Mouse (Mus musculus) ES-CJ7 (cell line): Measurements from ENCODE around the gene Magi2.

Experiments
- DNase-seq: peaks from one replicate; pipeline ENCODE4 v3.0.0; 2011; ENCODE audit warnings: low read depth, low spot score

The Magi2 gene

DNA sequence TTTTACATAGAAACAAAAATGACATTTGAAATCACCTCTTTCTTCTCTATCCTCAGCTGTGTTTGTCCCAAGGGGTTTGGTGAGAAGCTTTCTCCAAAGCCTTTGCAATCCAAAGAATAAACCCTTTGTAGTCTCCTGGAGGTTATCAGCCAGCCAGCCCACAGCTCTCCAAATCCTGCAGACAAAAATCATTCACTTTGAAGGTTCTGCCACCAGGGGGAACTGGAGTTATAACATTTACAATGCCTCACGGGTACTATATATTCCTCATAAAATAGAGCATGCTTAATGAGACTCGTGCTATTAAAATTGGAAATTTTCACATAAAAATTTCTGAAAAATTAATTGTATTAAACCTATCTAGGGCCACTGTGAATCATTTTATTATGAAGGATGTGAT is 202.5 kb downstream of the Magi2 start:
- DNase-seq, result peak; percentile 11

DNA sequence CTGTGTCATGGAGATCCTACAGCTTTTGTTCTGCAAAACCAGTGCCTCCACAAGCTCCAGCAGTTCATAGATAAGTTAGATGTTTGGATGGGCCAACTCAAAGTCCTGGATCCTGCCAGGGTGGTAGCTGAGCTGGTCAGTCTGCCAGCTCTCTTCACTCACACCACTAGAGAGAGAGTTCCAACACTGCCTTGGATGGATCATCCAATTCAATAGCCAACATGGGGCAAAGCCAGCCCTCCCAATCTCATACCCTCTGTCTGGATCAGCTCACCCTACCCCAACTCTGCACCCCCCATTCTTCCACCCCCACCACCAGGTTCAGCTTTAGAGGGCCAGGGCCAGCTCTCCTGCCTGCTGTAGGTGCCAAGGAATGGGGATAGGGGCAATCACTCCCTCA is 235.7 kb downstream of the Magi2 start:
- DNase-seq, result no peak

DNA sequence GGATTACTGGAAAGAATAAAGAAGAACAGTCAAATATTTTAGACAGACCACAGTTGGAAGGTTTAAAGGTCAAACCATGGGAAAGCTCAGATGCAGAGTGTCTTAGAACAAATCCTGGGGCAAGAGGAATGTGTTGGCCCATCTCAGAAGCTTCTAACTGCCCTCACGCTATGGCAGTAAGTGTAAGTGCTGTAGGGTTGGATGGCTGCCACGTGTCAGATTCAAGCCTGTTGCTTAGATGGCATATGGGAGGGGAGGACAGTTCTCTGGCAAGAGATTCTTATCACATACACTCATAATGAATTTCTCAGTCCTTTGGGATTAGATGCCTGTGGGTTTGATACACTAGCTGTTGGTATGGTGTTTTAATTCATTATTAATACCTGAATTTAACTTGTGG is 238.5 kb downstream of the Magi2 start:
- no peak for DNase-seq

DNA sequence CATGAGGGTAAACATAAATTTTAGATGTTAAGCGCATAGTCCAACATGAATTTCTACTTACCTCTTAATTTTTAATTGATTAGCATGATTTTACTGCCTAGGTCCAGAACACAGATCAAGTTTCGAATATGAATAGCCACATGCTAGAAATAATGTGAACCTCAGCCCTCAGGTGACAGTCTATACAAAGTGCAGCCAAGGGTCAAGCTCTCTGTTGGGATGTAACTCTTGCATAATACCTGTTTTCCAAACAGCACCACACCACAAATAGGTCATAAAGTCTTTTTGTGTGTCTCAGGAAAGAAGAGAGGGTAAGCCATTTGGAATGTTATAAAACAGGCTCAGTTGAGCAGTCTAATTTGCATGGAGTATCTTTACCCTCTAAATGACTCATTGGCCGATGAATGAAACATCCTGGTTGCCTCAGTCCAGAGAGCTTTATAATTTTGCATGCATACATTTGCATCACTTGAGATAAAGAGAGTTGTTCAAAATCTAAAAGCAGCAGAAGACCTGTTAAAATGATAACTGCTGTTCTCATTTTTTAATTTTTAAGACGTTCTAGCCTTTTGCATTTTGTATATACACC is 246.1 kb downstream of the Magi2 start:
- no peak for DNase-seq

DNA sequence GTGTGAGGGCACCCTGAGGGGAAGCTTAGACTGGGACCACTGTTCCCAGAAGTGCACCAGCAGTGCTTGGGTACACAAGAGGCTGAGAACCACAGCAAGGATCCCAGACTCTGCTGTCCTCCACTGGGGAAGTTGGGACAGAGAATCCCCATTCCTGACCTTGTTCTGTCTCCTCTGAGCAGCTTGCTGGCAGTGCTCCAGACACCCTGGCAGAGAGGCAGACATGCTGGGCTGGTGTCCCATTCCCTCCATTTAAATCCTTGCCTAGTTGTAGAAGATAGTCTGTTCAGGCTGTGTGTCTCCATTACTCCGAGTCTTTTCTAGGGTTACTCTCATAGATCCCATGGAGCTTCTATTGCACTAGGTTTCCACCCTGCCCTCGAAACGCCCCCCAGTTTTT is 256.1 kb downstream of the Magi2 start:
- DNase-seq, result no peak

DNA sequence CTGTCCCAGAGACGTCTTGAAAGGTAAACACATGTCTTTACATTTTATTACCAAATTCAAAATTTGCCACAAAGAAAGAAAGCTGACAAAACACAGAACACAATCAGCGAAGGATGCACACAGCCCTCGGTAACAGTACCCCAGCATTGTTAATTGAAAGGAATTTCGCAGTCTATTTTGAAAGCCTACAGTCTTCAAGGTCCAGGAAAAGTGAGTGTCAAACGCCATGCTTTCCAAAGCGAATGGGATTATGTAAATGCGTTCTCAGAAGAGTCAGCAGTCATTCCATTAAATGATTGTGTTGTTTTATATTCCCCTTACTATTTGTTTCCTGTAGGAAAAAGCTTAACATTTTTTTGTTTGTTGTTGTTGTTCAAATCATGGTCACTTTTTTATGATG is 261.1 kb downstream of the Magi2 start:
- no peak for DNase-seq

DNA sequence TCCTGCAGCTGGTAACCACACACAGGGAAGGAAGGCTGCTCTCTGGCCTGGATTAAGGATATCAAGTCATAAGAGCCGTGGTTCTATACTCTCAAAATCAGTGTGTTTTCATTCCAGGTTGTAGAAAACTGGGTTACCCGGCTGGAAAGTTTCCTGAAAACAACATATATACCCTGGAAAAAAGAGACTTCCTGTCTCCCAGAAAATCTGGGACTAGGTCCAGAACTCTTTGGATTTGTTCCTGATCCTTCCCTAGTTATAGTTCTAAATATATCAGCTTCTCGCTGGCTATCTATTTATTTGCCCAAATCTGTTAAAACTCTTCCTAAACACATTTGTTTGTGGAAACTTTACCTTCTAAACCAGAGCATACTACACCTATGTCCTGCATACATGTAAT is 274.2 kb downstream of the Magi2 start:
- no peak for DNase-seq

GRCm38 (mm10) chr5:19522168-19522567 is 295.3 kb downstream of the Magi2 start:
- DNase-seq, result peak; percentile 48

- no peak for DNase-seq
These were observed 312.5 kb downstream of the Magi2 start for GRCm38 (mm10) chr5:19539348-19539747.

DNA sequence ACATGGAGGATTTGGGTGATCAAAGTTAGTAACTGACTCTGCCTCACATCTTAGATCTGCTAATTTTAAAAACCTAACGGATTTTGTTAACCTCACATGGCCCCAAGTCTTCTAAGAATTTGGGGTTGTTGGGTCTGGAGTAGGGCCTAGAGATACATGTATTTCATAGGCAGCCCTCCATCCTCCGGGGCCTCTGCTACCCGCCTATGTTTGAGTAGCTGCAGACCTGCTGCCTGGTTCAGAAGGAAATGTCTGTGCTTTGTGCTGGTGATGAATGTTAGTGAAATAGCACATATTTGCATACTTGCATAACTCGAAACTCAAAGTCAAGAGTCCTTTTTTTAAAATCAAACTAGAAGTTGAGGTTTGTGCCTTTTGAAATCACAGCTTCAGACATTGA is 319.6 kb downstream of the Magi2 start:
- no peak for DNase-seq

DNA sequence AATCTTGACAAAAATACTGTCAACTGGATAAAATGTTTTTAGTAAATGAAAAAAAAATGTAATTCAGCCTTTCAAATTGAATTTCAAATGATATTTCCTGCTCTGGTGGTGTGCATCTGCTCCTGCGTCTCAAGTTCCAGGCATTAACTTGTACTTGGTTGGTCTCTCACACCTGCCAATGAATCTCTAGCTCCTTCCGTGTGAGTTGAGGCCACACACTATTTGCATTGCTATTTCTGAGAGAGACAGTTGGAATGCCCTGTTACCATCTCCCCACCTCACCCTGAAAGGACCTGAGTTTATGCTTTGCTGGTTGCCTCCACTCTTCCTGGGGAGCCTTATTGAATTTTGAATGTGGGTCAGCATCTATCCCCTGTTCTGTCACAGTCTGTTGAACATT is 320.1 kb downstream of the Magi2 start:
- no peak for DNase-seq

DNA sequence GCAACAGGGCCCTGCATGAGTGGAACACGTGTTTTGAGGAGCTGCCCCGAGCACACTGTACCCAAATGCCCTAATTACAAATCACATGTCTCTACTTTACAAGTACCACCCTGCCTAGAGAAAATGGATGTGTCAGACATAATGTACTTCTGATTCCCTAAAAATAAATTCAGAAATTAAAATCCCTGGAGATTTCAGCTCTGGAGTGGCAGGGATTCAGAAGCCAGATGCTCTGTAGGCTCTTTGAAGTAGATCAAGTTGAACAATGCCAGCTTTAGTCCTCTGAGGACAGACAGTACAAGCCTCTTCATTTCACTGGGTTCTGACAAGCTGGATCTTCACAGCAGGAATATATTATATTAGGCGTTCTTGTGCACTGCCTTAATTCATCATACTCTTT is 326.7 kb downstream of the Magi2 start:
- DNase-seq, result no peak

GRCm38 (mm10) chr5:19565636-19566035 is 338.8 kb downstream of the Magi2 start:
- peak; percentile 19 for DNase-seq

- DNase-seq, result peak; percentile 74
These were observed 339.3 kb downstream of the Magi2 start for GRCm38 (mm10) chr5:19566136-19566535.

DNA sequence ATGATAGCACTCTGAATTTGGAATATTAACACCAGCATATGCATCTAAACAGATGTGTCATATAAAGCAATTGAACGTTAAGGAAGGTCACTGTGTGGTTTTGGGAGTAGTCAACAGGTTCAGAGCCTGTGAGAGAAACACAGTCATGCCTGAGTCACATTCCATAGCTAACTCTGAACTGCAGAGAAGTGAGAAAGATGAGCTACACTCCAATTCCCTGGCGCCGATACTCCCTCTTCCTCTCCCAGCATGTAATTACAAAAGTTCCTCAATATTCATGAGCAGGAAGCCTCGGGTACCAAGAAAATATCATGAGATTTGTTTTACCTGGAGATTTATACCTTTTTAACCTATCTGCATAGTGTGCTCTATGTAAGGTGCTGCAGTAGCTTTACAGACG is 380.9 kb downstream of the Magi2 start:
- DNase-seq, result no peak

DNA sequence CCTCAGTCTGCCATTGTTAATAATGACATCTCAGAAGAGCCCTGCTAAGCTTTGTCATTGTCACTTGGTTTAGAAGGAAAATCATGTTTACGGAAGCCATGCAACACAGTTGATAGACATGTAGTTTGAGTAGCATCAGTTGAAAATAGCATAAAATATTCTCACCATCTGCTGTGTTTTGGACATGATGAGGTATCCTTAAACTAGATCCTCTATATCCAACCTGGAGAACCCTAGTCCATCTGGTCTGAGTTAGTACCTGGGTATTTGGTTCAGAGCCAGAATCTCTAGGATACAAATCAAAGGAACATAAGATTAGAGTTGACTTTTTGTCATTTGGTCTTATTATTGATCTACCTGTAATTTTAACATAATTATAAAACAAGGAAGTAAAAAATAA is 385.0 kb downstream of the Magi2 start:
- DNase-seq, result no peak

- no peak for DNase-seq
These were observed 394.8 kb downstream of the Magi2 start for GRCm38 (mm10) chr5:19621678-19622077.

GRCm38 (mm10) chr5:19633976-19634375 is 407.1 kb downstream of the Magi2 start:
- no peak for DNase-seq

DNA sequence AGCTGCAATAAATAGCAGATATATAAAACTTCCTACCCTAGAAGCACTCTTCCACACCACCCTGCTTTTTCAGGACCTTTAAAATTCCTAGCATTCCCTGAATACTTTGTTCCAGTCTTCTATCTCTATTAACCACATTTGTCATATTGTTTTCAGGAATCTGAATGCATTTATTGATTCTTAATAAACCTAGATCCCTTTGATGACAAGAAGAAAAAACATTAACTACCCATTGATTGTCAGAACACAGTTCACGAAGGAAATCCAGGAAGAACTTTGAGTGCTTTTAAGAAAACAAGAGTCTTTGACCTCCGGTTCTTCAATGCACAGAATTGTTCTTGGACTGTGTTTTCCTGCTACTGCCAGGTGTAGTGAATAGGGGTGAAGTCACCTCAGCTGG is 411.0 kb downstream of the Magi2 start:
- no peak for DNase-seq

DNA sequence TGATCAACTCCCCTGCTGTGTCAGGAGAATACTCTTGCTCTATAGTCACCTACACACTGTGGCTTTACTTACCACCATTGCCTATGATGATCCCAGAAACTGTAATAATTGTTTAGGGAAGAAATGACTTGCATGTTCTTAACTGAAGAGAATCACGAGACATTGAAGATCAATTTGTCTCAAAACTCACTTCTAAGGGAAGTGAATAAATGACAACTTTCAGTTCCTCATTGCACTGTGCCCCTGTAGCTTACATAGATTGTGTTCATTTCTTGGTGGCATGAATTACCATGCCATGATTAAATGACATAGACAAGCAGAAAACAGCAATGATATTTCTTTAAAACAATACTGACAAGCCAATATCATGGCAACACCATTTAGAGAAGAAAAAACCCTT is 429.1 kb downstream of the Magi2 start:
- DNase-seq, result no peak

DNA sequence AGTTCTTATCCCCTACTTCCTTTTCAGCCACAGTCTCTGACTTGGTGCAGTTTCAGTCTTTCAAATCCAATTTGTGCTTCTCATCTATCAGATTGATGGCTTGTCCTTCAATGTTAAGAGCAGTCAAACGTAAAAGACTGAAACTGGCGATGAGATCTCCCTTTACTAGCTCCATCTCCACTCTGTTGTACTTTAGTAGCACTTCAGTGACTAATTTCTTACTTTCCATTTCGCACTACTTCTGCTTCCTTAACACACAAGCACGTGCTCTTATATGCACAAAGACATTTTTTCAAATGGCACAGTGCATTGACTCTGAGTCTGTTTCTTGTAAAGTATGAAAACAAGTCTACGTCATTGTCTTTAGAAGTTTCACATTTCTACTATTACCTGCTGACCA is 439.6 kb downstream of the Magi2 start:
- no peak for DNase-seq

DNA sequence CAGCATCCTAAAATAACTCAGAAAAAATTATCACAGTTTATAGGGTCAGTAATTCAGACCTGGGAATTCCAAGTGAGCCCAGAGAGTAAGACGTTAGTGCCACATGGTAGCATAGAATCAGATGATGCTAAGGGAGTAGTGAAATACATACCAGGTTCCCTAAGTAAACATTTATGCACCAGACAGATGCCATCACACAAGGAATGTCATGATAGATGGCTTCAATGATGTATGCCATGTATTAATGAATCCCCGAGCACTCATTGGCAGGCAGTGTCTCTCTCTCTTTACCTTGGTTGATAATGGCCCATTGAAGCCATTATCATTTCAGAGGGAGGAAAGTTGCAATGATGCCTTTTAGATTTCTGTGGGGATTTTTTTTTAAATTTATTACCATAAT is 490.5 kb downstream of the Magi2 start:
- DNase-seq, result no peak

GRCm38 (mm10) chr5:19726277-19726676 is 499.4 kb downstream of the Magi2 start:
- no peak for DNase-seq

- DNase-seq, result no peak
These were observed 518.5 kb downstream of the Magi2 start for GRCm38 (mm10) chr5:19745376-19745775.
